In the genomic region with DNA sequence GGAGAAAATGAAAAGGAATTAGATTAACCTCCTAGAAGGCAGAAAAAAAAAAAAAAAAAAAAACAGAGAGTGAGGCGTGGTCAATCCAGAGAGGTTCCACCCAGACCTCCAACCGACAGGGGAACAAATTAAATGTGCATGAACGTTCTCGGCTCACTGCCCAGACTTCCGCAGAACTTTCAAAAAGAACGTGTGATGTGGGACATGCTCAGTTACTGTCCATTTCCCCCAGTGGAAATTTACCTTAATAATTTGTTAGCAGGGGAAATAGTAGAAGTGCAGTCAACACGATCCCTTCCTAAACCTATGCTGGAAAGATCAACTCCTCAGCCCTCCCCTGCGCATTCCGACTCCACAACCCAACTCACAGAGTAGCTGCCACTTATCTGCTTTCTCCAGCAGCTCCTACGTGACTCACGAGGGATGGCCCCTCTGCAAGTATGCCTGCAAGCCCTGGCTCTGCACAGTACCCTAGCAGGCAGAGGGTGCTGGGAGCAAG, we compare ENCODE assay signal across 8 mouse cellular contexts. TPM values are rescaled to one million over a fixed set of nuclear protein-coding genes. Genes with fewer than 3 reads are reported as not detected.
A peak's percentile ranks its signal among the peaks of the same experiment; 100 is the strongest.
DNase-seq lines count a peak whose midpoint lies in the region; ATAC-seq and TF ChIP-seq lines count a peak whose summit lies in the region.

No protein-coding gene starts in this region.

- H3K9ac ChIP-seq in lung, embryonic 15.5 days: no peak overlapping the region
- H3K9ac ChIP-seq in forebrain, embryonic 16.5 days (replicated peaks; ENCODE audit: low read depth, low read length): no peak overlapping the region

- H3K4me3 ChIP-seq in cortical plate, adult 2 months (ENCODE audit: insufficient read depth, low read length): no peak overlapping the region
- H3K4me3 ChIP-seq in lung, embryonic 15.5 days: no peak overlapping the region
- H3K4me3 ChIP-seq in forebrain, embryonic 16.5 days (replicated peaks; ENCODE audit: low read length): no peak overlapping the region

- no peaks in the 10 kb centered on the region for H3K36me3 ChIP-seq in lung, embryonic 15.5 days
- H3K36me3 ChIP-seq in forebrain, embryonic 16.5 days (ENCODE audit: control insufficient read depth, insufficient read depth): no peaks in the 10 kb centered on the region

- no peak for TF ChIP-seq POLR2A in cortical plate, adult 2 months (IDR thresholded peaks at IDR 0.05; ENCODE audit: extremely low read depth, insufficient read depth, low read length)

- no peaks in the 10 kb centered on the region for H3K9me3 ChIP-seq in lung, embryonic 15.5 days
- no peaks in the 10 kb centered on the region for H3K9me3 ChIP-seq in forebrain, embryonic 16.5 days (ENCODE audit: control insufficient read depth, low read length)

- no peaks in the 10 kb centered on the region for H3K27me3 ChIP-seq in lung, embryonic 15.5 days
- no peaks in the 10 kb centered on the region for H3K27me3 ChIP-seq in forebrain, embryonic 16.5 days (replicated peaks; ENCODE audit: control insufficient read depth, insufficient read depth, low read length)

- WGBS in lung, embryonic 15.5 days: 44% methylated on average over 11 of the region's 11 CpGs
- WGBS in forebrain, embryonic 16.5 days: 69% methylated on average over 11 of the region's 11 CpGs

- no peak for DNase-seq in frontal cortex, postnatal 25 days (ENCODE audit: low spot score in 2 of 2)
- peak; percentile 57 for DNase-seq in kidney, adult 11 months
- DNase-seq in right cerebral cortex, postnatal 14 days: no peak
- DNase-seq in left cerebral cortex, postnatal 25 days (ENCODE audit: low spot score in 2 of 2): no peak

- TF ChIP-seq CTCF in cortical plate, adult 2 months (IDR thresholded peaks at IDR 0.05; ENCODE audit: extremely low read depth, insufficient read depth, low read length): no peak

- H3K4me1 ChIP-seq in cortical plate, adult 2 months (ENCODE audit: control insufficient read depth, insufficient read depth, low read length): peaks cover 1% of the 10 kb centered on the region
- H3K4me1 ChIP-seq in lung, embryonic 15.5 days: peaks cover 33% of the 10 kb centered on the region
- no peaks in the 10 kb centered on the region; the same call in 1 of the 2 replicates for H3K4me1 ChIP-seq in forebrain, embryonic 16.5 days (replicated peaks; ENCODE audit: control insufficient read depth, insufficient read depth, low read length)

- intact Hi-C loops in left cerebral cortex, postnatal 25 days (cut with DNase I): no loop called here

- H3K4me2 ChIP-seq in lung, embryonic 15.5 days: peak overlapping the region; percentile 23
- H3K4me2 ChIP-seq in forebrain, embryonic 16.5 days (ENCODE audit: low read length): no peak overlapping the region

- ATAC-seq in frontal cortex, adult (ENCODE audit: low TSS enrichment): 0 out of 2 replicates have a peak, but pooled peaks have one; percentile 25
- ATAC-seq in lung, embryonic 15.5 days (ENCODE audit: borderline replicate concordance, extremely low read depth, low FRiP score, low TSS enrichment): peak; percentile 64; the same call in 1 of the 2 replicates
- ATAC-seq in forebrain, embryonic 16.5 days: no peak

- H3K27ac ChIP-seq in cortical plate, adult 2 months (ENCODE audit: insufficient read depth, low read length): peak overlapping the region; percentile 39; the same call in 1 of the 2 replicates
- H3K27ac ChIP-seq in lung, embryonic 15.5 days: peak overlapping the region; percentile 48
- no peak overlapping the region for H3K27ac ChIP-seq in forebrain, embryonic 16.5 days (ENCODE audit: low read length)

RNA-seq across cellular contexts. Expression of gene St6galnac3, which starts 35.1 kb away (rescaled TPM):
- 10.7 and 16.7 TPM in 2 replicates for polyA plus RNA-seq in cortical plate, adult 2 months (2012; rRNA removed)
- polyA plus RNA-seq in lung, embryonic 15.5 days (2015; fragmentation: Nextera tagmentation; extraction: Ambion mirVana): 29.3 and 31.9 TPM in 2 replicates
- polyA plus RNA-seq in forebrain, embryonic 16.5 days (2015; fragmentation: Nextera tagmentation; extraction: Ambion mirVana): 23.5 and 23.7 TPM in 2 replicates
- 10 to 100 TPM; 13.6 to 14.7 TPM for total RNA-seq in left cerebral cortex, postnatal 25 days (2021)
